Mouse (Mus musculus): Measurements from ENCODE around the gene Olfr414.
A peak's percentile ranks its signal among the peaks of the same experiment; 100 is the strongest.

Olfr414 gene

DNA sequence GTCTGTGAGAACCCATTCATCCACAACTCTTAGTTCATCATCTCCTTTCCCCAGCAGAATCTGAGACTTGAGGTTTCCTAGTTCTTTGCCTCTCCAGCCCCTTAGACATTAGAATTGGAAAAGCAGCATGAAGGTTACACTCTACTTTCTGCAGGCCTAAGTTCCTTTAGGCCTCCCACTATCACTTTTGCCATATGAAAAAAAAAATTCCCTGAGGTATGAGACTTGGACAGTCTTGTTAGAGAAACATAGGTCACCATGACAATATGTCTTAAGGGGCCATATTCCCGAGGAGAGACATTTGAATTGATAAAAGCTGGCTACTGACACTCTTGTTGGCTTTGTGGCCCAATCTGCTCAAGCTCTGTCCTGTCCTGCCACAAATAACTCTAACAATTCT is at the start of gene Olfr414:
Olfr414 (plus strand) TSS at position 301 of the 400 bp plus-strand sequence.
- DNase-seq (ENCODE audit: low spot score), result no peak

DNA sequence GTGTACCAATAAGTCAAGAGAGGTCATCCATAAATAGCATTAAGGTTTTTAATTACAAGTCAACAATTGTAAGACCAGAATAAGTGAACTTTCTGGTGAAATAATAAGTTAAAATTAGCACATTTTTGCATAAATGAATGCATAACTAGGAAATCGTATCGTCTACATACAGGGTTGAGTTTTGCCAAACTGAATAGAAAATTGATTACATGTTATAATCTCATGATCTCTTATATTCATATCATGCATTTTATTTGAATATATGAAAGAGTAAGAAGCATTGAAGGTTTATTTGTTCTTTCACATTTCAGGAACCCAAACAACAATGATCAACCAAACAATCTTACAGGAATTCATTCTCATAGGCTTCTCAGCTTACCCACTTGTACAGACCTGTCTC is 33.1 kb upstream of the Olfr414 start, which contains the start of gene Olfr248:
Olfr248 (plus strand) TSS at position 301 of the 400 bp plus-strand sequence.
- no peak for DNase-seq (ENCODE audit: low spot score)

DNA sequence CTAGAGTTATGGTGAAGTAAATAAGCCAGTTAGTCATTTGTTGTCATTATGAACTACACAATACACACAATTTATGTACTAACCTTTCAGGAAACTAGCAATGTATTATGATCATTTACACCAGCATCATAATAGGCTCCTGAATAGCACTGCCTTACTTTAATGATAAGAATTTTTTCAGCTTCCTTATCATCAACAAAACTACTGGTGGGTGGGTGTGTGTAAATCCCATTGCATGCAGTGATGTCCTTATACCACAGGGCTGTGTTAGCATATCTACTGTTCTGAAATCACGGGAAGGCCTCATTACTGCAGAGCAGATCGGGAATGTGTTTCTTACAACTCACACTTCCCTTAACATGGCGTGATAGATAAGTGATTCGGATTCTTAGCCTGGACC is 905 bp upstream of the Olfr414 start:
- no peak for DNase-seq (ENCODE audit: low spot score)

DNA sequence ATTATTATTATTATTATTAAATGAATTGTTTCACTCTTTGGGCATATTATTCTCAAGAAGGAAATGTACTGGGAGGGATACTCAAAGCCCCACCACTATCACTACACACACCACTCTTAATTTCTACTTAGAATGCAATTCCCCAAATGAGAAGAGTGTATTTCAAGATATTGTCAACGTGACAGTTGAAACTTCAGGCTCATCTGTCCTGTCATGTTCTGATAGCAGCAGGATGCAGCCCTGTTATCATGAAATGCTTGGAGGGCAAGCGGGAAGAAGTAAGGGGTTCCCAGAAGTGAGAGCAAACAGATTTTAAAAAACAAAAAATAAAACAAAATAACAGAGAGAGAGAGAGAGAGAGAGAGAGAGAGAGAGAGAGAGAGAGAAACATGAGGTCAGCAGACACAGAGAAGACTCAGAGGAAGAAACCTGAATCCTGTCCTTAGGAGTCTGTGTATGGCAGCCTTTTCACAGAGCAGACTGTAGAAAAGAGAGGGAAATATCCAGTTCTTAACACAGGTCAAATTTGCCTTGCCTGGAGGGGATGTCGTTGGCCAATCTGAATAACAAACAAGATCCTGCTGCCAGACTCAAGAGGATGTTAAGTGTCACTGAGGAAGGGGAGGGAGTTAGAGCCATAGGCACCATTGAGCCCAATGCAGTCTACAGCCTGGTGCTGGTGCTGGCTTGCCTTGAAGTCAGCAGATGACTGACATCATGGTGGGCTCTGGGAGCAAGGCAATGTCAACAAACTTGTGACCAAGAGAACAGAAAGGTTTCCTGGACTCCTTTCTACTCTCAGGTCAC is 2.5 kb downstream of the Olfr414 start:
- no peak for DNase-seq (ENCODE audit: low spot score)

DNA sequence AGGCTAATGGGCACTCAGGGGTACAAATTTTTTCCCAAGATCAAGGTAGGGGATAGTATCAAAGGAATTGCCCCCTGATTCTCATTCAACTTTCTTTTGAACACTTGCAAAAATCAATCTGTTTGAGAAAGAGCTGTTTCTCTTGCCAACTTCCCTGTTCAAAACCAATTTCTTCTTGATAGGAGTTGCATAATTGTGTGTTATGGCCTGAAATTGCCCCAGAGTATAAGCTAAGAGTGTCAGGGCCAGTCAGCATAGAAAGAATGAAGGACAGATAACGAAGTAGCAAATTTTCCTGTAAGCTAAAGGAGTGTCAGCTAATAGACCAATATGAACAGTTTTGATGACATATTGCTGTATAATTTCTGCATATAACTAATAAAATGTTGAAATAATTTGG is 3.5 kb downstream of the Olfr414 start:
- no peak for DNase-seq (ENCODE audit: low spot score)

DNA sequence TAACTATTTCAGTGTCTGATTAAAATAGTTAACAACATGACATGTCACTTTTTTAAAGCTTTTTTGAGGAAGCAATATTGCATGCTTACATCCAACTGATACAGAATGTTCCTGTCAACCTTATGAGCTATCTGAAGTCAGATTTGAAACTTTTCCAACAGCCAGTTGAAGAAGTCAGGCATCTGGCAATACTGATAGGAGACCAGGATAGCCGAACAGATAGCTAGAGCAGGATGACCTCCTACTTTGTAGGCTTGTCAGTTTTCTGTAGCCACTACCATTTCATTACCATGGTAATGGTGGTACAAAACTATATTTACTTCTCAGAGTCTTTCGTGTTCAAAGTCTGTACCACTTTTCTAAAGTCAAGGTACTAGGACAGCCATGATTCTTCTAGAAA is 4.5 kb downstream of the Olfr414 start:
- no peak for DNase-seq (ENCODE audit: low spot score)

DNA sequence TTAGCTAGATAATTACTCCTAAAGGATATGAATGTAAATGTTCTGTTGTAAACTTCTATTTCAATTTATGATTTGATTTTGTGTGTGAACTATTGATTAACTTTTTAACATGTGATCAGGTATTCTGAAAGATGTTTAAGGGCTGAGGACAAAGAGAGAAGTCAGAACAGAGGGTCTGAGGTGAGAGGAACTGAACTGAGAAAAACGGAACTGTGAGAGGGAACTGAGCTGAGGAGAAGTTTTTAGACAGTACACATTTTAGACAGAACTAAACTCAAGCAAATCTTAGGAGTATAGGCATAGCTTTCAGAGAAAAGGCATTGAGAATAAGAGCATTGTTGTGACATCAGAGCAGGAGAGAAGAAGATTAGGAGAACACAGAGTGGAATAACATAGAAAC is 10.3 kb downstream of the Olfr414 start:
- DNase-seq (ENCODE audit: low spot score), result no peak

DNA sequence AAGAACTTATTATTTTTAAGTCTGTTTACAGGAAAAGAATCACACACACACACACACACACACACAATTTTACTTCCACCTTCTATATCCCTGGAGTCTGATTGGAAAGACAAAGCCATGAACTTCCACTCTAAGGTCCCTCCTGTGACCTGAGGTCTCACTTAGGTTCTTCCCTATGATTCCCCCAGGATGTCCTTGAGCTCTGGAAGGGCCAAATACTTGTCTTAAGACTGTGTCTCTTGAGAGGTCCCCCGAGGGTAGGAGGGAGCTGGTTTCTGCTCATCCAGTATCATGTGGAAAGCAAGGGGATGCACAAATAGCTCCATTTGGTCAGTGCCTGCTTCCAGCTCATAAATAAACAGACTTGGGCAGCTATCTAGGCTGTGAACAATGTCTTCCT is 17.9 kb downstream of the Olfr414 start, which contains the start of gene Olfr220:
Olfr220 (plus strand) TSS at position 301 of the 400 bp plus-strand sequence.
- no peak for DNase-seq (ENCODE audit: low spot score)

DNA sequence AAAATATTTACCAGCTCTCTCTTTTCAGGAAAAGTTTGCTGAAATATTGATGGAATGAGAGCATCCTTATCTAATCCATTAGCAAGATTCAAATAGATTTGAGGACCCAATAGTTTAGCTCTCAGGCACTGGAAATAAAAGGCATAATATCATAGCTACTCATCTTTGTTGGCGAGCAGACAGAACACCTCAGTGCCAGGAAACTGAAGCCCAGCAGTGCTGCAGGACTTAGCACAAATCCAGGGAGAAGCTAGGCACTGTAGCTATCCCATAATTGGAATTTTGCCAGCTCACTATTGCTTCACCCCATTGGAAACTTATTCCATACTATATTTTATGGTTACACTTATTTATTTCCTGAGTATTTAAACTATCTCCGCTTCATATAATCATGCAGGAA is 31.2 kb downstream of the Olfr414 start:
- DNase-seq (ENCODE audit: low spot score), result no peak

DNA sequence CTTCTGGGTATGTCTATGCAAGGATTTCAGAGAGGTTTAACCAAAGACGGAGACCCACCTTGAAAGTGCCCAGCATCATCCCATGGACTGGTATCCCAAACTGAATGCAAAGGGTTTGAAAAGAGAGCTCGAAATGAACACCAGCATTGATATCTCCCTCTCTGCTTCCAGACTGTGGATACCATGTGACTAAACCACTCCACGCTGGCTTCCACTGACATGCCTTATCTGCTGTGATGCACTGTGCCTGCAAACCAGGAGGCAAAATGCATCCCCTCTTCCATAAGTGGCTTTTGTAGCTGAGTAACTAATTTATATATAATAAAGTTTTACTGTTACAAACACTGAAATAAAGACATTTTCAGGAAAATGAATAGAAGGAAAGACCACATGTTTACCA is 41.5 kb downstream of the Olfr414 start:
- DNase-seq (ENCODE audit: low spot score), result no peak

DNA sequence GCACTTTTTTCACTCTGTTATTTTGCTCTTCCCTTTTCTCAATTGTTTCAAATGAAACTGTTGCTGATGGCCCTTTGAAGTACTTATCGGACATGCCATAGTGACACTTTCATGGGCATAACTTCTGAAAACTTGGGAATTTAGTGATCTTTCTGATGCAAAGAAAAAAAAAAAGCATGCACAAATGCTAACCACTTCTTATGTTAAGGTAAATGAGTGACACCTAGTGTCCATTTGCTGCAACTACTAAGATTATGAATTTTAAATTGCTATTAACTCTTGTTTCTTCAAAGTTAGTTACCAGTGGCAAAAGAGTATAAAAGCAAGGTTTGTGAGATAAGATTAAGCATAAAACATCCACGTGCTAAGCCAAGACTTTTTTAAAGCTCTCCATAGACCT is 42.4 kb downstream of the Olfr414 start:
- DNase-seq (ENCODE audit: low spot score), result peak; percentile 56

DNA sequence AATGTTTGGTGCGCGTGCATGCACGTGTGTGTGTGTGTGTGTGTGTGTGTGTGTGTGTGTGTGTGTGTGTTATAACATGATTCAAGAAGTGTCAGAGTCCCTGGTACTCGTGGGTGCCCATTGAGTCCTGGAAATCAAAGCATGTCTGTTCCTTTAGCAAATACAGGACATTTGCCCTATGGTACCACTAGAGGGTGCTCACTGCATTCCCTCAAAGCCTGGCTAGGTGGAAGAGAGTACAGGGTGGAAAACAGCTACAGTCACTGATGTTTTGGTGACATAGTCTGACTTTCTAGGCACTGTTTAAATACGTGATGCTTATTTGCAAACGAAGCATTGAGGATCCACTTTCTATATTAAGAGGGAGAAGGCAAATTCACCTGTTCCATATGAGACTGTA is 45.9 kb downstream of the Olfr414 start:
- peak; percentile 89 for DNase-seq (ENCODE audit: low spot score)

DNA sequence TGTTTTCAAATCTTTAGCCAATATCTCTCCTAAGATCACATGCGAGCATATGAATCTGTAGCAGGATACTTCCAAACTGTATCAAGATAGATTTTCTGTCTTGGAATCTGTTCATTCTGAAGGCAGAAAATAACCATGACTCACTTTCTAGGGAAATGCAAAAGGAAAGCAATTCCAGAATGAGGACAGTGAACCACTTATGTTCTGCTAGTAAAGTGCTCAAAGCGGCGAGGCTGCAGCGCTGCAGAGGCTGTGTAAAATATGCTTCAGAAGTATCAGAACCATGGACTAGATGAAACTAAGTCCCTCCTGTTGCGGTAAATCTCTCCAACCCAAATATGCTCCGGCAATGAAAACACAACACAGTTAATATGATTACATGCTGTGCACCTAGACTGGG is 58.7 kb downstream of the Olfr414 start:
- no peak for DNase-seq (ENCODE audit: low spot score)
